Mouse (Mus musculus): ENCODE measurements at regions not wholly inside any gene's neighbourhood (a gene's known extent, or its start where the extent isn't known, plus 50 kb on each side); places are given as distances from the start of the nearest gene placed in this dataset.

GRCm38 (mm10) chr14:61803421-61803925, 196.2 kb downstream of the Kcnrg start:
- no peak for TF ChIP-seq CTCF (IDR thresholded peaks at IDR 0.05; ENCODE audit: low read depth)
- TF ChIP-seq EP300 (optimal IDR thresholded peaks at IDR 0.05) = no peak

Measured in stomach, postnatal 0 days (tissue).